Mouse (Mus musculus) ES-Bruce4 (cell line): Measurements from ENCODE around the gene Tmsb15a. TPM values are rescaled to one million over a fixed set of nuclear protein-coding genes. Genes with fewer than 3 reads are reported as not detected.

Experiments
- H3K27ac ChIP-seq: 2 replicates; pipeline ENCODE4 v1.5.1; 2012; ENCODE audit warnings: low read length, inconsistent platforms; ENCODE audit not compliant: insufficient read depth
- H3K27me3 ChIP-seq: 2 replicates; pipeline ENCODE4 v1.6.1; 2012; ENCODE audit warnings: mild to moderate bottlenecking, low read length, inconsistent platforms; ENCODE audit not compliant: control insufficient read depth, poor library complexity, insufficient read depth, severe bottlenecking
- H3K36me3 ChIP-seq: 2 replicates; pipeline ENCODE4 v1.6.1; 2012; ENCODE audit warnings: inconsistent platforms, mild to moderate bottlenecking, low read length, moderate library complexity; ENCODE audit not compliant: control insufficient read depth, poor library complexity, insufficient read depth, severe bottlenecking
- H3K4me1 ChIP-seq: one replicate; pipeline ENCODE4 v1.8.1; 2011; ENCODE audit warnings: low read length; ENCODE audit not compliant: control insufficient read depth, insufficient read depth
- H3K4me3 ChIP-seq: 2 replicates; pipeline ENCODE4 v1.5.1; 2011; ENCODE audit warnings: low read depth, mild to moderate bottlenecking, low read length
- H3K9ac ChIP-seq: 2 replicates; pipeline ENCODE4 v1.6.1; 2012; ENCODE audit warnings: low read depth, mild to moderate bottlenecking, inconsistent platforms; ENCODE audit not compliant: poor library complexity, severe bottlenecking
- H3K9me3 ChIP-seq: replicated peaks from 2 replicates; pipeline ENCODE4 v1.6.1; 2012; ENCODE audit warnings: mild to moderate bottlenecking, low read length, inconsistent platforms; ENCODE audit not compliant: control insufficient read depth, poor library complexity, insufficient read depth, severe bottlenecking
- CTCF ChIP-seq: IDR thresholded peaks from one replicate; pipeline ENCODE4 v1.8.1; 2011; ENCODE audit warnings: low read depth, low read length
- EP300 ChIP-seq: IDR thresholded peaks from 2 replicates; pipeline ENCODE4 v1.6.1; 2011; ENCODE audit warnings: low read depth, low read length; ENCODE audit not compliant: insufficient read depth
- POLR2A ChIP-seq: IDR thresholded peaks from one replicate; pipeline ENCODE4 v1.8.1; 2011; ENCODE audit warnings: low read length; ENCODE audit not compliant: insufficient read depth
- polyA plus RNA-seq: library from polyadenylated mRNA; stranded (reverse); fragments of >200 nt; gene quantifications from 2 replicates; pipeline ENCODE4 v1.2.4, GENCODE M21; 2011; ENCODE audit warnings: low read depth; ENCODE audit not compliant: missing spikeins, insufficient read depth, insufficient read length

Tmsb15a gene
- polyA plus RNA-seq, 1 experiment, result not detected

DNA sequence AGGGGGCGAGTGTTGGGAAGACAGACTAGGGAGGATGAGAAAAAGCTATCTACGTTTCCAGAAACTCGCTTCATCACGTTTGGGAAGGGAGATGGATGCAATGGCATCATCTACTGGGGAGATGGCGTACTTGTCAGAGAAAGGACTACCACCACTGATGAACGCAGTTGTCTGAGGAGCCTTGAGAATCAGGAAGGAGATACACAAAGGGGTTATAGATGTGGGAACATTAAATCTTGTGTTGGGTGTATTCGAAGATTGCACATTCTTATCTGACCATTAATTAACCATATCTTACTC, 17.9 kb upstream of the Tmsb15a start:
- peak overlapping the region; percentile 48 for H3K9ac ChIP-seq
- peak overlapping the region; percentile 94 for H3K4me3 ChIP-seq
- H3K36me3 ChIP-seq, result no peaks in the 10 kb centered on the region; the same call in 1 of the 2 replicates
- no peaks in the 10 kb centered on the region for H3K27me3 ChIP-seq
- H3K4me1 ChIP-seq, result no peaks in the 10 kb centered on the region
- TF ChIP-seq CTCF (no peak), EP300 (no peak), POLR2A (no peak)
- H3K27ac ChIP-seq, result no peak overlapping the region
- H3K9me3 ChIP-seq, result no peaks in the 10 kb centered on the region

DNA sequence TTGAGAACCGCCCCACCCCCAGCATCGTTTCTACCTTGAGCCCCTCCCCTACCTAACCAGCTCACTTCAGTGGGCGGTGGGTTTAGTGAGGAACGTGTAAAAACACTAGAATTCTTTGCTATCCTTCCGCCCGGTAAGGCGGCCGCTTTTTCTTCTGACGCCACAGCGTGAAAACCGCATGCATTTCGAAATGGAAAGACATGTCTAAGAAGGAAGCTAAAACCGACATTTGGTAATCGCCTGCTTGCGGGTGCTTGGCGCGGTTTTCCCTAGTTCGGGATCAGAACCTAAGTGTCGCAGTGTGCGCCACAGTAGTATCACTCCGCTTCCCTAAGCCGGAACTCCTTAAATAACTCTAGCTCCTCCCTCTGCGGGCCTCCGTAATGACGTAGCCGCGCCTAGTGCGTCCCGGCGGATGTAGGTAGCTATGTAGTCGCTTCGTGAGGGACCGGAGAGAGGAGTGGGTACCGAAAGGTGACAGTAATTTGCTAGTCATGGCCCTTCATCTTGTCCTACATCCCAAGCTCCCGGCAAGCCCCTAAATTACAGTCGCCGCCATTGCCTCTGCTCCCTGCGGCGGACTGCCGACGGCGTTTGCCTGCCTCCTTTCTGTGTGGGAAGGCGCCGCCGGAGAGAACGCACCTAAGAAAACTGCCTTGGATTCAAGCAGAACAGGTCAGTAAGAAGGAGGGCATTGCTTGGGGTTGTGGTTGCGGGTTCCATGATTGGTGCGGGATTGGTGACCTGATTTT, 17.4 kb upstream of the Tmsb15a start, which contains the start of the genes Armcx5 and Gprasp1:
Gene Armcx5 (plus strand): TSS at position 430 of the 752 bp plus-strand sequence.
Gene Gprasp1 (plus strand): TSS at position 430 of the 752 bp plus-strand sequence.
- no peaks in the 10 kb centered on the region for H3K9me3 ChIP-seq
- peak within 1 kb of the TSS; percentile 94 for H3K4me3 ChIP-seq
- TF ChIP-seq POLR2A, result peak; percentile 37
- TF ChIP-seq CTCF, result no peak
- H3K4me1 ChIP-seq, result no peaks in the 10 kb centered on the region
- H3K27ac ChIP-seq, result no peak within 1 kb of the TSS
- no peaks in the 10 kb centered on the region for H3K27me3 ChIP-seq
- peak within 1 kb of the TSS; percentile 48 for H3K9ac ChIP-seq
- H3K36me3 ChIP-seq, result no peaks in the 10 kb centered on the region; the same call in 1 of the 2 replicates

DNA sequence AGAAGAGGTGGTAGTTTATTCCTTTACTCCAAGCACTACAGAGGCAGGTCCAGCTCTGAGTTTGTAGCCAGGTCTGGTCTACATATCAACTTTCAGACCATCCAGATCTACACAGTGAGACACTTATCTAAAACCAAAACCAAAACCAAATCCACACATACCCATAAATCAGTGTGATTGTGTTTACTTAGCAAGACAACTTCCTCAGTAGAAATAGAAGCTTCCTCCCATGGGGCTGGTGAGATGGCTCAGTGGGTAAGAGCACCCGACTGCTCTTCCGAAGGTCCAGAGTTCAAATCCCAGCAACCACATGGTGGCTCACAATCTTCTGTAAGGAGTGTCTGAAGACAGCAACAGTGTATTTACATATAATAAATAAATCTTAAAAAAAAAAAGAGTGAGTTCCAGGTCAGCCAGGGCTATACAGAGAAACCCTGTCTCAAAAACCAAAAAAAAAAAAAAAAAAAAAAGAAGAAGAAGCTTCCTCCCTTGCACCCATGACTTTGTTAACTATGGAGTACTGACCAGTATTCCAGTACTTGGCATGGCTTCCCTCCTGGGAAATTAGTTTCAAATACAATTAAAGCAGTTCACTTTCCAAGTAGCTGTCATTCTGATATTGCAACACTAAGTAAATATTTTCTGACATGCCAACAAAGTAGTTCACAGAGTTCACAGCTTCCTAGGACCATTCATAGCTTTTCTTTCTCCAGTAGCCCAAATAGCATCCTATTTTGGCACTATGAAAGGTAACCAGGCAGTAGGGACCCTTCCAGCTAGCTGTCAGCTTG, 13.9 kb upstream of the Tmsb15a start:
- H3K9ac ChIP-seq, result no peak overlapping the region
- H3K4me1 ChIP-seq, result no peaks in the 10 kb centered on the region
- H3K27ac ChIP-seq, result no peak overlapping the region
- H3K27me3 ChIP-seq, result no peaks in the 10 kb centered on the region
- no peak overlapping the region for H3K4me3 ChIP-seq
- H3K36me3 ChIP-seq, result no peaks in the 10 kb centered on the region
- H3K9me3 ChIP-seq, result no peaks in the 10 kb centered on the region
- TF ChIP-seq CTCF, result no peak
- no peak for TF ChIP-seq POLR2A

DNA sequence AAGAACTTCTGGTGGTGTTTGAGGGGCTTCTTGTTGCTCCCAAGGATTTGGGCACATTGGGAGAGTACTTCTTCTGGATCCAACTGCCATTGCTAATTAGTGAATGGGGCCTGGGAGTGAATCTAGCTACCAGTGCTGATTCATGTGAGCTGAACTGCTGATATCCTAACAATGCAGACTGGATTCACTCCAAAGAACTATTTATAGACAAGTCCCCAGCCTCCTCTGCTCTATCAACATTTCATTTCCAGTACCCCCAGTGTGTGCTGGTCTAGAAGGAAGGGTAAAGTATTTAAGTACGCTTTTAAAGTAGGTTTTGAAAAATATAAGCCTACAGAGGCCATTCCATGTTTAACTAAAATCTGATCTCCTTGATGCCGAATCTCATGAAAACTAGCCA, 12.2 kb downstream of the Tmsb15a start:
- H3K4me3 ChIP-seq, result no peak overlapping the region
- no peaks in the 10 kb centered on the region for H3K9me3 ChIP-seq
- TF ChIP-seq CTCF (no peak), EP300 (no peak), POLR2A (no peak)
- no peak overlapping the region for H3K9ac ChIP-seq
- H3K36me3 ChIP-seq, result no peaks in the 10 kb centered on the region
- no peaks in the 10 kb centered on the region for H3K4me1 ChIP-seq
- no peaks in the 10 kb centered on the region for H3K27me3 ChIP-seq
- no peak overlapping the region for H3K27ac ChIP-seq

DNA sequence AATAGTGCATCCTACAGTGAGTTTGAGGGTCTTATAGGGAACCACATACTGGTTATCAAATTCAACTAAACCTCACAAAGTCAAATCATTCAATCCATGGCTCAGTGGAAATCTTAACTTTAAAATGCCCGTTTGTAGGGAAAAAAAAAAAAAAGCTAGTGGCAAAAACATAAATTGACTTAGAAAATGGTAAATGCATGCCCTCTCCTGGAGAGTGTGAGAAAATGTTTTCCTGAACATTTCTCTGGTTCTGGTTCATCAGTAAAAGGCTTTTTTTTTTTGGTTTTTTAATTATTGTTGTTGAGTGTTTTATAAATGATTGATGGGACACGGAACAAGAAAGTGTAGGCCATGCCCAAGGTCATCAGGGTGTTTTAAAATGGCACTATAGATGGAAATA, 20.7 kb downstream of the Tmsb15a start:
- Histone ChIP-seq H3K27ac (no peak overlapping the region), H3K4me3 (no peak overlapping the region), H3K36me3 (no peaks in the 10 kb centered on the region), H3K9ac (no peak overlapping the region), H3K27me3 (no peaks in the 10 kb centered on the region), H3K9me3 (no peaks in the 10 kb centered on the region), H3K4me1 (no peaks in the 10 kb centered on the region)
- TF ChIP-seq CTCF, result no peak
- no peak for TF ChIP-seq POLR2A
- no peak for TF ChIP-seq EP300

DNA sequence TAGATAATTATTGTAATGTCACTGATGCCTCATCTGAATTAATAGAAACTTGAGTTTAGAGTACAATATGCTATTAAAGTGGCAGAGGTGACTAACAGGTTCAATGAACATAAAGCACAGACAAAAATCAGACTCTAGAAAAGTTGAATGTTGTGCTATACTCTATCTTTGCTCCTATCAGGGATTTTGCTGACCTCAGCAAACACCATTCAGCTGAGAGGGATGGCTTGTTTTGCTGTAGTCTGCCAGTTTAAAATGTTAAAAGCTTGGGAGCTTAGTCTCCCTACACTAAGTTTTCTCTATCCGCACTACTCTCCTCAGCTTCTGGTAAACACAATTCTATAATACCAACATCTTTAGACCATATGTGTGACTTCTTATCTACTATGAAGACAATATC, 21.9 kb downstream of the Tmsb15a start:
- H3K4me1 ChIP-seq, result no peaks in the 10 kb centered on the region
- H3K9ac ChIP-seq, result no peak overlapping the region
- no peaks in the 10 kb centered on the region for H3K27me3 ChIP-seq
- no peak overlapping the region for H3K27ac ChIP-seq
- no peak overlapping the region for H3K4me3 ChIP-seq
- H3K36me3 ChIP-seq, result no peaks in the 10 kb centered on the region
- TF ChIP-seq CTCF (no peak), EP300 (no peak), POLR2A (no peak)
- H3K9me3 ChIP-seq, result no peaks in the 10 kb centered on the region
